Mouse (Mus musculus) bone marrow macrophage, adult 2 months (primary cell): ENCODE measurements around the gene Il19.

Experiments used
- CTCF ChIP-seq: IDR thresholded peaks from 2 replicates; pipeline ENCODE4 v1.5.1; 2012; ENCODE audit warnings: low read depth, mild to moderate bottlenecking, low read length, moderate library complexity
- POLR2A ChIP-seq: IDR thresholded peaks from 2 replicates; pipeline ENCODE4 v1.6.1; 2012; ENCODE audit warnings: mild to moderate bottlenecking, low read depth, low read length, borderline replicate concordance

- TF ChIP-seq POLR2A = no peak
- no peak for TF ChIP-seq CTCF
Measured at GRCm38 (mm10) chr1:130926484-130926883, 13.4 kb downstream of the Il19 start.
